Mouse (Mus musculus) C2C12 (cell line): ENCODE measurements around the gene Gcdh. TPM values are rescaled to one million over a fixed set of nuclear protein-coding genes. Genes with fewer than 3 reads are reported as not detected.

ENCODE experiments used
- H3K27me3 ChIP-seq: one replicate; pipeline ENCODE4 v1.6.1; 2011; ENCODE audit not compliant: control insufficient read depth, insufficient read depth, insufficient read length
- H3K36me3 ChIP-seq: one replicate; pipeline ENCODE4 v1.6.1; 2011; ENCODE audit not compliant: control insufficient read depth, insufficient read depth
- H3K4me3 ChIP-seq: one replicate; pipeline ENCODE4 v1.5.1; 2011; ENCODE audit warnings: mild to moderate bottlenecking, control low read depth; ENCODE audit not compliant: poor library complexity, insufficient read depth, severe bottlenecking
- H3K79me2 ChIP-seq: one replicate; pipeline ENCODE4 v1.6.1; 2011; ENCODE audit not compliant: control insufficient read depth, insufficient read depth
- H3K79me3 ChIP-seq: one replicate; pipeline ENCODE4 v1.6.1; 2011; ENCODE audit warnings: low read depth, control low read depth
- H3ac ChIP-seq: one replicate; pipeline ENCODE3; 2011; ENCODE audit warnings: low read depth; ENCODE audit not compliant: control insufficient read depth, insufficient read length
- CEBPB ChIP-seq: IDR thresholded peaks from one replicate; pipeline ENCODE4 v1.6.1; 2011; ENCODE audit warnings: low read depth, mild to moderate bottlenecking, control low read depth, moderate library complexity
- CTCF ChIP-seq: IDR thresholded peaks from one replicate; pipeline ENCODE4 v1.5.1; 2011; ENCODE audit not compliant: control insufficient read depth, insufficient read depth, insufficient read length
- FOSL1 ChIP-seq: IDR thresholded peaks from one replicate; pipeline ENCODE4 v1.8.0; 2011; ENCODE audit warnings: mild to moderate bottlenecking, low read length; ENCODE audit not compliant: poor library complexity, insufficient read depth, severe bottlenecking
- MAX ChIP-seq: IDR thresholded peaks from one replicate; pipeline ENCODE4 v1.6.1; 2011; ENCODE audit warnings: mild to moderate bottlenecking, control low read depth
- MYOD1 ChIP-seq: IDR thresholded peaks from one replicate; pipeline ENCODE4 v1.6.1; 2011; ENCODE audit warnings: low read depth; ENCODE audit not compliant: control insufficient read depth, insufficient read length
- MYOG ChIP-seq: IDR thresholded peaks from one replicate; pipeline ENCODE4 v1.6.1; 2011; ENCODE audit not compliant: control insufficient read depth, insufficient read length; ENCODE audit errors: extremely low read depth
- USF1 ChIP-seq: IDR thresholded peaks from one replicate; pipeline ENCODE4 v1.6.1; 2011; ENCODE audit warnings: low read depth, mild to moderate bottlenecking, control low read depth, moderate library complexity
- polyA plus RNA-seq: library from polyadenylated mRNA; unstranded; fragments of >200 nt; fragmentation: generic; extraction: Trizol; gene quantifications from one replicate; pipeline ENCODE4 v1.2.1, GENCODE M21; 2012; ENCODE audit warnings: missing spikeins

Gcdh gene
- polyA plus RNA-seq, 1 experiment, result 11.4 TPM

DNA sequence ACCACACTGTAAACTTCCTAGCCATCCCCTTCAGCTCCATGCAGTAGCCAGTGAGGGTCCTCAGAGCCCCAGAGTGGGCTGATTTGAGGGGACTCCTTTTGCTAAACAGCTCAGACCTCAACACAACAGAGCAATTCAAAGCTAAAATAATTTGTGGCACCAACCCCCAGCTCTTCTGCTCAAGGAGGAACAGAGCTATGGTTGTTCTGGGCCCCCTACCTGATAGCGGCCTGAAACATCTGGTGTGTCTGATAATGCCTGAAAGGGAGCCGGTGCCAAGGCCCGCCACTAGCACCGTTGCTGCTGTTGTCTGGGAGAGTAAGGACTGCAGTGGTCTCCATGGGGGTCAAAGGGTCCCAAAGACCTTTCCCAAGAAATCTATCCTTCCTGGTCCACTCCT, 7.3 kb upstream of the Gcdh start:
- Histone ChIP-seq H3K27me3 (peaks cover 8% of the 10 kb centered on the region), H3K36me3 (no peaks in the 10 kb centered on the region), H3K79me2 (no peaks in the 10 kb centered on the region), H3K79me3 (no peaks in the 10 kb centered on the region), H3ac (no peak overlapping the region), H3K4me3 (no peak overlapping the region)
- TF ChIP-seq USF1 (no peak), CEBPB (no peak), MYOG (no peak)

DNA sequence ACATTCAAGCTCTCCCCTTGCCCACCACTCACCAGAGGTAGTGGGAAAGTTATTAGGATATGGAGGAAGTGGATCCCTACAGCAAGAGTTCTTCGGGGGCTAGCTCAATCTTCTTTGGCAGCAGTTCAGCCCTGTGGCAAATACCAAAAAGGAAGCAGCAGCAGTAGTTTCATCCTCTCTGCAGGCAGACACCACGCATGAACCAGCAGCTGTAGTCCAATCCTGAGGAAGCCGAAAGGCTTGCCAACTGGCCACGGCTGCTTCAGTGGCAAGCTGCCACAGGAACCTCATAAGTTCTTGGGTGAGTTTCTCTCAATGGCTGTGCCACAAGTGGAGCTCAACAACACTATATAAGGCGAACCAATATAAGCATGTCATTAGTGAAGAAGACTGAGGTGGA, 2.2 kb upstream of the Gcdh start:
- Histone ChIP-seq H3K36me3 (no peaks in the 10 kb centered on the region), H3K27me3 (peaks cover 8% of the 10 kb centered on the region), H3K4me3 (no peak overlapping the region), H3K79me2 (no peaks in the 10 kb centered on the region), H3K79me3 (no peaks in the 10 kb centered on the region), H3ac (no peak overlapping the region)
- no peak for TF ChIP-seq CTCF
- TF ChIP-seq FOSL1, result no peak
- no peak for TF ChIP-seq MAX
- TF ChIP-seq USF1, result no peak
- TF ChIP-seq CEBPB, result no peak
- TF ChIP-seq MYOD1, result no peak
- TF ChIP-seq MYOG, result no peak

DNA sequence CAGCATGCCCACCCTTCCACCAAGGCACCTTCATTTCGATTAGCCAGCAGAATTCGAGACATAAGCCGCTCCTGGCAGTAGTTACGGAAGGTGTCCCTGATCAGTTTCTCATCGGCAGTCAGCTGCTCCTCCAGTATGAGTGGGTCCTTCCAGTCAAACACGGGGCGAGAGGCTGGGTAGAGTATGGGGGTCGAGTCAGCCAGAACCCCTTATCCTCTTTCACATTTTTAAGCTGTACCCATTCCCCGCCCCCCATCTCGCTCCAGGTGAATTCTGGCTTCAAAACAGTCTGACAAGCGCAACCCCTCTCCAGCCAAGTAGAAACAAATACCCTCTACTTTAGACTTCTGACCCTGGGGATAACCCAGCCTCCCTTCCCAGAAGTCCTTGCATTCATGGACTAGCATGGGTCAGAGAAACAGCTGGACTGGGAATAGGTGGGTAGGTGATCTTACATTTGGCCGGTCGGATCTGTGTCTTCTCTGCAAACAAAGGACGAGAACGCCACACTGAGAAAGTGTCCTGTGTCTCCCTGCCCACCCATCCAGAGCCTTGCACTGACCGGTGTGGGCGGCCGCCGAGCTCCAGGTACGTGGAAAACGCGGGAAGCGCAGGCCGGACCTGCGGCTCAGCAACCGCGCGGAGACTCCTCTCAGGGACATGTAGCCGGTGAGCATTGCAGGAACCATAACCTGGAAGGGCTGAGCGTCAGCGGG, 570 bp downstream of the Gcdh start:
- Histone ChIP-seq H3K36me3 (no peaks in the 10 kb centered on the region), H3K4me3 (peak overlapping the region; percentile 61), H3K27me3 (no peaks in the 10 kb centered on the region), H3K79me3 (no peaks in the 10 kb centered on the region), H3ac (peak overlapping the region; percentile 75), H3K79me2 (no peaks in the 10 kb centered on the region)
- TF ChIP-seq FOSL1 (no peak), CTCF (no peak), MAX (no peak), MYOD1 (no peak), USF1 (no peak), MYOG (no peak), CEBPB (no peak)

DNA sequence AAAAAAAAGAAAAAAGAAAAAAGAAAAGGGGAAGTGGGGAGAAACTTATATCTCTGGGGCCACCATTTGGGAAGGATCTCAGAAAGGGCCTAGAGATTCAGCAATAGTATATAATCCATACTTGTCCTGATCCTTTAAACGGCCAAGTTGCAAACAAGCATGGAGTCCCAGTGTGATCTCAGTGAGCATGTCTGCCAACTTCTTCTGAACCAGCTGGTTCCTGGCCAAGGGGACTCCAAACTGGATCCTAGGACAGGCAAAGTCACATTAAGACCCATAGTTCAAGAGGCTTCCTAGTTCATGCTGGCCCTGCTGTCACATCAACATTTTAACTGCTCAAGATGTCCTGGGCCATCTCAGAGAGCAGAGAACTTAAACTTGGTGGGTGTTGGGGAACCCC, 4.6 kb downstream of the Gcdh start:
- Histone ChIP-seq H3ac (no peak overlapping the region), H3K4me3 (no peak overlapping the region), H3K79me2 (no peaks in the 10 kb centered on the region), H3K79me3 (no peaks in the 10 kb centered on the region), H3K36me3 (no peaks in the 10 kb centered on the region), H3K27me3 (no peaks in the 10 kb centered on the region)
- TF ChIP-seq MAX (no peak), CTCF (no peak), FOSL1 (no peak), MYOD1 (no peak), CEBPB (no peak), USF1 (no peak), MYOG (no peak)

DNA sequence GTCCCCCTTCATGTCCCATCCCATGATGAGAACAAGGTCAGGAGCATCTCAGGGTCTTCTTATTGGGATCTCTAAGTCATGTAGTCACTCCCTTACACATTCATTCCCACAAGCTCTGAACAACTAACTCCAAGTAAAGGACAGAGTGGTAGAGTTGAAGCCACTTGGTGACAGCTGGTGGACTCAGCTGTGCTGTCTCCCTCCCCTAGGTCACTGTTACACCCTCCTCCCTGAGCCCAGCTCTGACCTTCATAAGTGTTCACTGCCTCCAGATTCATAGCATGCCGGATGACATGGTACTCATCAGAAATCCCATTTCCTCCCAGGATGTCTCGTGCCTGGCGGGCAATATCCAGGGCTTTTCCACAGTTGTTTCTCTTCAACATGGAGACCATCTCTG, 5.4 kb downstream of the Gcdh start:
- TF ChIP-seq CEBPB (no peak), MYOG (no peak), MYOD1 (no peak), CTCF (no peak), FOSL1 (no peak), MAX (no peak), USF1 (no peak)
- H3K36me3 ChIP-seq, result no peaks in the 10 kb centered on the region
- H3K79me2 ChIP-seq, result no peaks in the 10 kb centered on the region
- H3K79me3 ChIP-seq, result no peaks in the 10 kb centered on the region
- H3ac ChIP-seq, result no peak overlapping the region
- H3K4me3 ChIP-seq, result no peak overlapping the region
- H3K27me3 ChIP-seq, result no peaks in the 10 kb centered on the region

DNA sequence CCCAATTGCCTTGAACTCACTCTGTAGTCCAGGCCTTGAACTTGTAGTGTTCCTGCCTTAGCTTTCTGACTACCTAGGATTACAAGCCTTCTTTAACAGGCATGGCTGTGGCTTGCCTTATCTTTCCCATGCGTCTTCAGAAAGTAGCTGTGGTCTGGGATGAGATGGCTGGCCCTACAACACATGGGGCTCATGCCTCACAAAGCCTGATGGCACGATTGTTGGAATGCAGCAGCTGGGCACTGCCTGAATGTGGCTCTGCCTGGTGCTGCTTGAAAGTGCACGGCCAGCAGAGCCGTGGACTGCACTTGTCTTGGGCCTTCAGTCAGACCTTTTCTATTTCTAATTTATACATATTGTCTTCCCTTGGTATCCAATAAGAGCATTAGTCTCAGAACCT, 9.0 kb downstream of the Gcdh start:
- Histone ChIP-seq H3K27me3 (no peaks in the 10 kb centered on the region), H3K4me3 (no peak overlapping the region), H3ac (no peak overlapping the region), H3K79me2 (no peaks in the 10 kb centered on the region), H3K36me3 (no peaks in the 10 kb centered on the region), H3K79me3 (no peaks in the 10 kb centered on the region)
- no peak for TF ChIP-seq USF1
- TF ChIP-seq CEBPB, result no peak
- no peak for TF ChIP-seq CTCF
- no peak for TF ChIP-seq FOSL1
- TF ChIP-seq MYOD1, result no peak
- no peak for TF ChIP-seq MYOG
- TF ChIP-seq MAX, result no peak
